Mouse (Mus musculus): ENCODE measurements around the gene Nucb1. TPM values are rescaled to one million over a fixed set of nuclear protein-coding genes. Genes with fewer than 3 reads are reported as not detected.
"Not testable (repeated sequence)": the region's sequence is repeated elsewhere in the genome, so short reads cannot be mapped to it uniquely, and the experiment has no call there.

Gene Nucb1
- polyA plus RNA-seq, 1 experiment: 405 TPM

- no peaks in the 10 kb centered on the region for H3K27me3 ChIP-seq (replicated peaks; ENCODE audit: control insufficient read depth, insufficient read depth, low read length)
- H3K4me3 ChIP-seq (ENCODE audit: insufficient read depth, low read depth, low read length): no peak within 1 kb of the TSS
- H3K4me1 ChIP-seq (ENCODE audit: control insufficient read depth, insufficient read depth, low read length): no peaks in the 10 kb centered on the region; the same call in 1 of the 2 replicates
- TF ChIP-seq POLR2A (IDR thresholded peaks at IDR 0.05; ENCODE audit: low read depth, low read length): no peak
- TF ChIP-seq CTCF (conservative IDR thresholded peaks at IDR 0.05; ENCODE audit: insufficient read depth, insufficient read length, low read depth, low read length): no peak
- no peak within 1 kb of the TSS for H3K27ac ChIP-seq (ENCODE audit: insufficient read depth, low read depth, low read length)
- 46% methylated on average over 15 of the region's 15 CpGs for WGBS
- no peaks in the 10 kb centered on the region for H3K36me3 ChIP-seq (ENCODE audit: control insufficient read depth, insufficient read depth, low read length)
- peak; percentile 85 for DNase-seq
Measured at GRCm38 (mm10) chr7:45481374-45481927, 28.8 kb downstream of the Nucb1 start, which contains the start of gene Tulp2. Tulp2 (plus strand) TSS chr7:45481877.

- H3K4me3 ChIP-seq (ENCODE audit: insufficient read depth, low read depth, low read length); H3K27ac ChIP-seq (ENCODE audit: insufficient read depth, low read depth, low read length); H3K27me3 ChIP-seq (replicated peaks; ENCODE audit: control insufficient read depth, insufficient read depth, low read length); H3K36me3 ChIP-seq (ENCODE audit: control insufficient read depth, insufficient read depth, low read length); H3K4me1 ChIP-seq (ENCODE audit: control insufficient read depth, insufficient read depth, low read length): not testable (repeated sequence)
- peak; percentile 23 for DNase-seq
- WGBS: 59% methylated on average over 4 of the region's 4 CpGs
Measured at GRCm38 (mm10) chr7:45480310-45480709, 29.9 kb downstream of the Nucb1 start.

- Histone ChIP-seq H3K27me3 (replicated peaks; ENCODE audit: control insufficient read depth, insufficient read depth, low read length) (no peaks in the 10 kb centered on the region), H3K36me3 (ENCODE audit: control insufficient read depth, insufficient read depth, low read length) (no peaks in the 10 kb centered on the region), H3K27ac (ENCODE audit: insufficient read depth, low read depth, low read length) (no peak overlapping the region), H3K4me3 (ENCODE audit: insufficient read depth, low read depth, low read length) (no peak overlapping the region), H3K4me1 (ENCODE audit: control insufficient read depth, insufficient read depth, low read length) (no peaks in the 10 kb centered on the region; the same call in 1 of the 2 replicates)
- TF ChIP-seq CTCF (conservative IDR thresholded peaks at IDR 0.05; ENCODE audit: insufficient read depth, insufficient read length, low read depth, low read length) (no peak), POLR2A (IDR thresholded peaks at IDR 0.05; ENCODE audit: low read depth, low read length) (no peak)
- WGBS: 96% methylated on average over 7 of the region's 7 CpGs
- no peak for DNase-seq
Measured at GRCm38 (mm10) chr7:45478774-45479173, 31.4 kb downstream of the Nucb1 start.

GRCm38 (mm10) chr7:45477003-45477402, 33.2 kb downstream of the Nucb1 start:
- 2% methylated on average over 3 of the region's 3 CpGs for WGBS
- TF ChIP-seq CTCF (conservative IDR thresholded peaks at IDR 0.05; ENCODE audit: insufficient read depth, insufficient read length, low read depth, low read length) (peak; percentile 73), POLR2A (IDR thresholded peaks at IDR 0.05; ENCODE audit: low read depth, low read length) (no peak)
- Histone ChIP-seq H3K27me3 (replicated peaks; ENCODE audit: control insufficient read depth, insufficient read depth, low read length) (no peaks in the 10 kb centered on the region), H3K4me1 (ENCODE audit: control insufficient read depth, insufficient read depth, low read length) (no peaks in the 10 kb centered on the region; the same call in 1 of the 2 replicates), H3K27ac (ENCODE audit: insufficient read depth, low read depth, low read length) (no peak overlapping the region), H3K4me3 (ENCODE audit: insufficient read depth, low read depth, low read length) (no peak overlapping the region), H3K36me3 (ENCODE audit: control insufficient read depth, insufficient read depth, low read length) (no peaks in the 10 kb centered on the region)
- DNase-seq: peak; percentile 78

DNA sequence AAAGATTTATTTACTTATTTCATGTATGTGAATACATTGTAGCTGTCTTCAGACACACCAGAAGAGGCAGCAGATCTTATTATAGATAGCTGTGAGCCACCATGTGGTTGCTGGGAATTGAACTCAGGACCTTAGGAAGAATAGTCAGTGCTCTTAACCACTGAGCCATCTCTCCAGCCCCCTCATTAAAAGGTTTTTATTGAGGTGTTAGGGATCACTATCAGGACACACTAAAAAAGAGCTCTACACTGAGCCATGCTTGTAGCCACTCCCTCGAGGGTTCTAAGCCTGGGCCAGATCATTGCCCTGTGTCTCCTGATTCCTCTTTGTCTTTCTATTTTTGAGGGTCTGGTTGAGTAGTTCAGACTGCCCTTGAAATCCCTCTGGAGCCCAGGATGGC, 33.8 kb downstream of the Nucb1 start:
- H3K27me3 ChIP-seq (replicated peaks; ENCODE audit: control insufficient read depth, insufficient read depth, low read length): no peaks in the 10 kb centered on the region
- no peak overlapping the region for H3K27ac ChIP-seq (ENCODE audit: insufficient read depth, low read depth, low read length)
- no peaks in the 10 kb centered on the region; the same call in 1 of the 2 replicates for H3K4me1 ChIP-seq (ENCODE audit: control insufficient read depth, insufficient read depth, low read length)
- WGBS: 31% methylated on average over 1 of the region's 1 CpGs
- H3K4me3 ChIP-seq (ENCODE audit: insufficient read depth, low read depth, low read length): no peak overlapping the region
- H3K36me3 ChIP-seq (ENCODE audit: control insufficient read depth, insufficient read depth, low read length): no peaks in the 10 kb centered on the region
- TF ChIP-seq POLR2A (IDR thresholded peaks at IDR 0.05; ENCODE audit: low read depth, low read length) (no peak), CTCF (conservative IDR thresholded peaks at IDR 0.05; ENCODE audit: insufficient read depth, insufficient read length, low read depth, low read length) (no peak)
- DNase-seq: no peak

DNA sequence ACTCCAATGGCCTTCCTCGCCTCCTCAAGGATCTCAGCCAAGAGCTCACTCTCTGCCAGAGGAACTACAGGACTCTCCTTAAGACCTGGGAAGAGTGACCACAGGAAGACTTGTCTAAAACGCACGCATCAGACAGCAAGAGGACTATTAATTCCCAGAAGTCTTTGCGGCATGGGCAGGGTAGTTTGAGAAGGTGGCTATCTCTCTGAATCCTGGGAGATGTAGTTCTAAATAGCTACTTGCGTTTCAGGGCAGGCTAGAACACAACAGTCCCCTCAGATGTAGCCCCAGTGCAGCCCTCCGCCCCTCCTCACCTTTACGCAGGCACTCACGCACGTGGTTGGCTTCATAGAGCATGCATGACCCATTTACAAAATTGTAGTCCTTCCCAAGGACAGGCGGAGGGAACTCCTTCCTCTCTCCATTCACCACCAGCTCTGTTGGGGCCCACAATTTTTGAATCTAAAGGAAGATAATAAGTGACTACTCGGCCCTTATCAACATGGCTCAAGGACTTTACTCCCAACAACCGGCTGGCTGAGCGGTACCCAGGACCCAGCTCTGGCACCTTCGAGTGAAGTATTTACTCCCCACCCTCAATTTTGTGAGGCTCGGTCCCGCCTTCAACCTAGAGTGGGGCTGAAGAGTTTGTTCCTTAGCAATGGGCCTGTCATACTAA, 34.8 kb downstream of the Nucb1 start:
- peak; percentile 77 for DNase-seq
- Histone ChIP-seq H3K4me3 (ENCODE audit: insufficient read depth, low read depth, low read length) (peak overlapping the region; percentile 29; the same call in 1 of the 2 replicates), H3K4me1 (ENCODE audit: control insufficient read depth, insufficient read depth, low read length) (no peaks in the 10 kb centered on the region; the same call in 1 of the 2 replicates), H3K27me3 (replicated peaks; ENCODE audit: control insufficient read depth, insufficient read depth, low read length) (no peaks in the 10 kb centered on the region), H3K27ac (ENCODE audit: insufficient read depth, low read depth, low read length) (peak overlapping the region; percentile 7; the same call in 1 of the 2 replicates), H3K36me3 (ENCODE audit: control insufficient read depth, insufficient read depth, low read length) (no peaks in the 10 kb centered on the region)
- TF ChIP-seq CTCF (conservative IDR thresholded peaks at IDR 0.05; ENCODE audit: insufficient read depth, insufficient read length, low read depth, low read length): no peak
- no peak for TF ChIP-seq POLR2A (IDR thresholded peaks at IDR 0.05; ENCODE audit: low read depth, low read length)
- WGBS: 58% methylated on average over 16 of the region's 16 CpGs

DNA sequence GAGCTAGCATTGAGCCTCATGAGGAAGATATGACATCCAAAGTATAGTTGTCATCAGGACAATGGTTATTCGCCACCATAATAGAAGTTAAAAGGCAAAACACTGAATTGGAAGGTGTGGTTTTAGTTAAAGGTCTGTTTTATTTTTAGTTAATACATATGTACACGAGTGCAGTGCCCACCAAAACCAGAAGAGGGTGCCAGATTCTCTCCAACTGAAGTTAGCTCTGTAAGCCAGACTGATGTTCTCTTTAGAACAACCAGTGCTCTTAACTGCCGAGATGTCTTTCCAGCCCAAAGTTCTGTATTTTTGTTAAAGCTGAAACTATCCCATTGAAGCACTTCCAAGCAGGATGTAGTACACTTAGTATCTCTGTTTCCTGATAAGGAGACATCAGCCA, 39.3 kb downstream of the Nucb1 start:
- TF ChIP-seq POLR2A (IDR thresholded peaks at IDR 0.05; ENCODE audit: low read depth, low read length) (no peak), CTCF (conservative IDR thresholded peaks at IDR 0.05; ENCODE audit: insufficient read depth, insufficient read length, low read depth, low read length) (peak; percentile 31; the same call in 1 of the 2 replicates)
- Histone ChIP-seq H3K27me3 (replicated peaks; ENCODE audit: control insufficient read depth, insufficient read depth, low read length) (no peaks in the 10 kb centered on the region), H3K36me3 (ENCODE audit: control insufficient read depth, insufficient read depth, low read length) (no peaks in the 10 kb centered on the region), H3K4me1 (ENCODE audit: control insufficient read depth, insufficient read depth, low read length) (peaks cover 2% of the 10 kb centered on the region), H3K4me3 (ENCODE audit: insufficient read depth, low read depth, low read length) (no peak overlapping the region), H3K27ac (ENCODE audit: insufficient read depth, low read depth, low read length) (no peak overlapping the region)
- 6% methylated on average over 3 of the region's 3 CpGs for WGBS
- DNase-seq: peak; percentile 82

Measured in kidney, adult 2 months (tissue).